ENCODE assay signal across 18 mouse cellular contexts in the genomic region with DNA sequence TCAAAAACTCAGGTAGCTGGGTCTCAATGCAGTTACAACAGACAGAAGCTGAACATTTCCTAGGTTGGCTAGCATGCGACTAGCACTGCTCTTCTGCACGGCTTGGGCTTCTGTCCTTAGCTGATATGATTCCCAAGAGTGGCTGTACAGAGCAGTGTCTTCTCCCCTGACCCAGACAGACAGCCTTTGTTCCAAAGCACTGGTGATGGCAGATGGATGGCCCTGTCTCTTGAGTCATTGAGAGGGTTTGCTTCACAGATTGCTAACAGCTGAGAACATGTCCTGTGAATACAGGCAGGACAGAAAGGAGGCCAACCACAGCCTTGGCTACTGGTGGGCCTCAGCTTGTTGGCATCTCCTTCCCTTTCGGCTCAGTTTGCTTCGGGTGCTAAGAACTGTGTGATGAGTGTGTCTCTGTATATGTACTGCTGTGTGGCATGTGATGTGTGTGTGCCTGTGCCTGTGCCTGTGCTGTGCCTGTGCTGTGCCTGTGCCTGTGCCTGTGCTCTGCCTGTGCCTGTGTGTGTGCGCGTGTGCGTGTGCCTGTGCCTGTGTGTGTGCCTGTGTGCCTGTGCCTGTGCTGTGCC.
DNase-seq lines count a peak whose midpoint lies in the region; ATAC-seq and TF ChIP-seq lines count a peak whose summit lies in the region.
"Had no signal": no experiment of that assay in that cellular context is flagged by ENCODE, and none has a peak within 500 bp of the region (broad histone marks: within the 10 kb centered on the region; RNA-seq: fewer than 3 reads in every experiment).

No protein-coding gene starts in this region.

- peaks cover 22% of the 10 kb centered on the region for H3K4me1 ChIP-seq in hindbrain, embryonic 10.5 days (replicated peaks)
- H3K4me1 ChIP-seq in hindbrain, embryonic 12.5 days = peaks cover 10% of the 10 kb centered on the region
- H3K4me1 ChIP-seq in ES-Bruce4 (ENCODE audit: control insufficient read depth, insufficient read depth, low read length) = no peaks in the 10 kb centered on the region
- H3K4me1 ChIP-seq in kidney, embryonic 16.5 days (ENCODE audit: insufficient read depth, low read length) = 0 out of 2 replicates have a peak, but pooled peaks cover 2% of the 10 kb centered on the region
- H3K4me1 ChIP-seq: midbrain, embryonic 15.5 days had no signal

- no peak overlapping the region for H3K4me2 ChIP-seq in hindbrain, embryonic 12.5 days (replicated peaks)
- no peak overlapping the region for H3K4me2 ChIP-seq in kidney, embryonic 16.5 days (replicated peaks; ENCODE audit: low read depth, low read length)
- H3K4me2 ChIP-seq: forebrain, embryonic 13.5 days; hindbrain, embryonic 13.5 days; midbrain, embryonic 15.5 days had no signal

- 87% methylated on average over 7 of the region's 7 CpGs for WGBS in hindbrain, embryonic 10.5 days
- WGBS in hindbrain, embryonic 12.5 days = 88% methylated on average over 6 of the region's 7 CpGs
- WGBS in kidney, embryonic 16.5 days = 96% methylated on average over 7 of the region's 7 CpGs

- DNase-seq in hindbrain, embryonic 10.5 days (ENCODE audit: low spot score) = no peak
- peak; percentile 4 for DNase-seq in 3134 (ENCODE audit: extremely low read depth, insufficient read length, low spot score)
- DNase-seq in lung, postnatal 10 days = peak; percentile 77
- no peak for DNase-seq in adrenal gland, postnatal 36 days
- DNase-seq: adrenal gland, postnatal 14 days; layer of hippocampus, postnatal 36 days; liver; liver, postnatal 0 days; right cerebral cortex, postnatal 4 days; thymus, postnatal 14 days had no signal

- H3K9ac ChIP-seq in hindbrain, embryonic 12.5 days = no peak overlapping the region
- H3K9ac ChIP-seq in ES-Bruce4 (ENCODE audit: low read depth, poor library complexity, severe bottlenecking) = no peak overlapping the region
- no peak overlapping the region for H3K9ac ChIP-seq in kidney, embryonic 16.5 days (replicated peaks; ENCODE audit: low read length)
- H3K9ac ChIP-seq: forebrain, embryonic 13.5 days; hindbrain, embryonic 13.5 days; liver, postnatal 0 days; midbrain, embryonic 15.5 days had no signal

- no peak for TF ChIP-seq CTCF in ES-Bruce4 (IDR thresholded peaks at IDR 0.05; ENCODE audit: low read depth, low read length)

- no peak for ATAC-seq in hindbrain, embryonic 12.5 days (ENCODE audit: low FRiP score)
- no peak for ATAC-seq in kidney, embryonic 16.5 days (ENCODE audit: low FRiP score, low TSS enrichment)
- ATAC-seq: forebrain, embryonic 13.5 days; intestine, postnatal 0 days; liver, postnatal 0 days; midbrain, embryonic 15.5 days had no signal

- H3K27ac ChIP-seq in hindbrain, embryonic 10.5 days = peak overlapping the region; percentile 56
- H3K27ac ChIP-seq in hindbrain, embryonic 12.5 days = no peak overlapping the region
- no peak overlapping the region for H3K27ac ChIP-seq in ES-Bruce4 (ENCODE audit: insufficient read depth, low read length)
- H3K27ac ChIP-seq in kidney, embryonic 16.5 days (ENCODE audit: low read length) = no peak overlapping the region
- H3K27ac ChIP-seq: forebrain, embryonic 13.5 days; hindbrain, embryonic 13.5 days; kidney, postnatal 0 days; midbrain, embryonic 15.5 days had no signal

- H3K27me3 ChIP-seq in hindbrain, embryonic 10.5 days (ENCODE audit: insufficient read depth, poor library complexity, severe bottlenecking) = no peaks in the 10 kb centered on the region
- no peaks in the 10 kb centered on the region for H3K27me3 ChIP-seq in hindbrain, embryonic 12.5 days
- H3K27me3 ChIP-seq in ES-Bruce4 (ENCODE audit: control insufficient read depth, insufficient read depth, low read length, poor library complexity, severe bottlenecking) = no peaks in the 10 kb centered on the region
- no peaks in the 10 kb centered on the region for H3K27me3 ChIP-seq in kidney, embryonic 16.5 days (ENCODE audit: insufficient read depth, low read length)
- H3K27me3 ChIP-seq: forebrain, embryonic 13.5 days; hindbrain, embryonic 13.5 days; midbrain, embryonic 15.5 days had no signal

- H3K4me3 ChIP-seq in hindbrain, embryonic 10.5 days = no peak overlapping the region
- no peak overlapping the region for H3K4me3 ChIP-seq in hindbrain, embryonic 12.5 days
- peak overlapping the region; percentile 22 for H3K4me3 ChIP-seq in ES-Bruce4 (ENCODE audit: low read depth, low read length)
- H3K4me3 ChIP-seq in kidney, embryonic 16.5 days (ENCODE audit: low read length) = no peak overlapping the region
- H3K4me3 ChIP-seq: forebrain, embryonic 13.5 days; hindbrain, embryonic 13.5 days; midbrain, embryonic 15.5 days had no signal

- TF ChIP-seq EP300 in ES-Bruce4 (IDR thresholded peaks at IDR 0.05; ENCODE audit: insufficient read depth, low read depth, low read length) = no peak

- no peak for TF ChIP-seq POLR2A in ES-Bruce4 (IDR thresholded peaks at IDR 0.05; ENCODE audit: insufficient read depth, low read length)

- H3K36me3 ChIP-seq in hindbrain, embryonic 10.5 days = no peaks in the 10 kb centered on the region
- no peaks in the 10 kb centered on the region for H3K36me3 ChIP-seq in hindbrain, embryonic 12.5 days
- H3K36me3 ChIP-seq in ES-Bruce4 (ENCODE audit: control insufficient read depth, insufficient read depth, low read length, poor library complexity, severe bottlenecking) = no peaks in the 10 kb centered on the region
- H3K36me3 ChIP-seq in kidney, embryonic 16.5 days (ENCODE audit: insufficient read depth, low read length) = no peaks in the 10 kb centered on the region
- H3K36me3 ChIP-seq: hindbrain, embryonic 13.5 days; midbrain, embryonic 15.5 days had no signal

- H3K9me3 ChIP-seq in hindbrain, embryonic 10.5 days = no peaks in the 10 kb centered on the region; the same call in 1 of the 2 replicates
- H3K9me3 ChIP-seq in hindbrain, embryonic 12.5 days (replicated peaks) = no peaks in the 10 kb centered on the region
- H3K9me3 ChIP-seq in ES-Bruce4 (replicated peaks; ENCODE audit: control insufficient read depth, insufficient read depth, low read length, poor library complexity, severe bottlenecking) = no peaks in the 10 kb centered on the region
- H3K9me3 ChIP-seq in kidney, embryonic 16.5 days (ENCODE audit: low read length) = no peaks in the 10 kb centered on the region
- H3K9me3 ChIP-seq: forebrain, embryonic 13.5 days; hindbrain, embryonic 13.5 days; midbrain, embryonic 15.5 days had no signal

Comparison
In these comparisons a context has a peak if more than half of its experiments do, and no peak if none do; other contexts are left out.
1. DNase-seq: peak in 3134 (single experiment) and lung, postnatal 10 days (single experiment); none in hindbrain, embryonic 10.5 days (single experiment) and adrenal gland, postnatal 36 days (0 of 2).